Mouse (Mus musculus) midbrain, embryonic 12.5 days (tissue): ENCODE data around the gene Irf2. TPM values are rescaled to one million over a fixed set of nuclear protein-coding genes. Genes with fewer than 3 reads are reported as not detected.

Experiments
- ATAC-seq: fragments of 200-750 bp; cut with Nextera tagmentation; 2 replicates; pipeline ENCODE4 v1.8.0; 2017; ENCODE audit warnings: low read depth, moderate TSS enrichment, moderate library complexity; ENCODE audit not compliant: low FRiP score
- H3K27ac ChIP-seq: fragments of 300-500 bp; sonication (generic); replicated peaks from 2 replicates; pipeline ENCODE4 v1.5.1; 2016; ENCODE audit warnings: mild to moderate bottlenecking
- H3K27me3 ChIP-seq: fragments of 300-500 bp; sonication (generic); 2 replicates; pipeline ENCODE4 v1.6.1; 2016; ENCODE audit warnings: mild to moderate bottlenecking
- H3K36me3 ChIP-seq: fragments of 300-500 bp; sonication (generic); 2 replicates; pipeline ENCODE4 v1.6.1; 2016
- H3K4me1 ChIP-seq: fragments of 300-500 bp; sonication (generic); 2 replicates; pipeline ENCODE4 v1.6.1; 2016
- H3K4me2 ChIP-seq: fragments of 300-500 bp; sonication (generic); replicated peaks from 2 replicates; pipeline ENCODE4 v1.6.1; 2016; ENCODE audit warnings: mild to moderate bottlenecking, moderate library complexity
- H3K4me3 ChIP-seq: fragments of 300-500 bp; sonication (generic); 2 replicates; pipeline ENCODE4 v1.5.1; 2016; ENCODE audit warnings: mild to moderate bottlenecking
- H3K9ac ChIP-seq: fragments of 300-500 bp; sonication (generic); replicated peaks from 2 replicates; pipeline ENCODE4 v1.6.1; 2016; ENCODE audit warnings: mild to moderate bottlenecking, moderate library complexity
- H3K9me3 ChIP-seq: fragments of 300-500 bp; sonication (generic); 2 replicates; pipeline ENCODE4 v1.6.1; 2016; ENCODE audit warnings: mild to moderate bottlenecking
- WGBS: fragments of 180-500 bp; shearing (Covaris S2); methylation state at CpG from one replicate; pipeline ENCODE4 v1.1.7; 2016; 5-methylcytosine and 5-hydroxymethylcytosine counted together
- polyA plus RNA-seq: library from polyadenylated mRNA; unstranded; fragments of >200 nt; fragmentation: Nextera tagmentation; extraction: Ambion mirVana; gene quantifications from 2 replicates; pipeline ENCODE4 v1.2.1, GENCODE M21; 2016

Irf2 gene
- polyA plus RNA-seq, 1 experiment from 2014 or later, result 7.7 TPM

DNA sequence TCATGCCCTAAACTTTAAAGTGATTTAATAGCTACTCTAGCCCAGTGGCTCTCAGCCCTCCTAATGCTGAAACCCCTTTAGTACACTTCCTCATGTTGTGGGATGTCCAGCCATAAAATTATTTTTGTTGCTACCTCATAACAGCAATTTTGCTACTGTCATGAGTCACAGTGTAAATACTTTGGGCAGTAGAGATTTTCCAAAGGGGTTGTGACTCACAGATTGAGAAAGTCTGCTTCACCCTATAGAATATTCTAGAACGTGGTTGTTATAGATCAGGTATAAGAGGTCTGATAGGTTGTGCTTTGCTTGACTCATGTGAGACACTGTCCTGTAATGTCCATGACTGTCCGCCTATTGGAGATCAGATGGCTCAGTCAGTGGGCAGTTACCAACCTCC, 154.9 kb downstream of the Irf2 start:
- Histone ChIP-seq H3K4me3 (no peak overlapping the region), H3K4me1 (no peaks in the 10 kb centered on the region), H3K27ac (no peak overlapping the region), H3K9me3 (no peaks in the 10 kb centered on the region), H3K36me3 (no peaks in the 10 kb centered on the region), H3K9ac (no peak overlapping the region), H3K4me2 (no peak overlapping the region), H3K27me3 (no peaks in the 10 kb centered on the region)
- ATAC-seq, result no peak
- 93% methylated on average over 2 of the region's 2 CpGs for WGBS

DNA sequence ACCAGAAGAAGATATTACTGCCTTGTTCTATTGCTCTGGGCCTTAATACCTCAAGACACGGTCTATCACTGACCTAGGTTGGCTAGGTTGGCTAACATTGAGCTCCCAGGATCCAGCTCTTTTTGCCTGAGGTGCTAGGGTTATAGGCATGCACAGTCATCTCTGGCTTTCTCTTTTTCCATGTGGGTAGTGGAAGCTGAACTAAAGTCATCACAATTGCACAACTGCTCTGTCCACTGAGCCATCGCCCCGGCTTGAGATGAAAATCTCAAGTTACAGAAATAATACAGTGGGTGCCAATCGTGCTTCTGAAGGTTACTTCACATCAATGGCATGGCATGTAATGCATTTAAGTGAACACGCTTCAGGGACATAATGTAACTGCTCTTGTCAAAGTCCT, 156.5 kb downstream of the Irf2 start:
- H3K4me1 ChIP-seq, result no peaks in the 10 kb centered on the region
- H3K27me3 ChIP-seq, result no peaks in the 10 kb centered on the region
- H3K9me3 ChIP-seq, result no peaks in the 10 kb centered on the region
- WGBS, result 93% methylated on average over 5 of the region's 5 CpGs
- H3K4me3 ChIP-seq, result no peak overlapping the region
- no peak overlapping the region for H3K4me2 ChIP-seq
- H3K9ac ChIP-seq, result no peak overlapping the region
- no peaks in the 10 kb centered on the region for H3K36me3 ChIP-seq
- ATAC-seq, result no peak
- H3K27ac ChIP-seq, result no peak overlapping the region

GRCm38 (mm10) chr8:46896704-46897103, 157.2 kb downstream of the Irf2 start:
- ATAC-seq, result no peak
- H3K9ac ChIP-seq, result no peak overlapping the region
- H3K4me1 ChIP-seq, result no peaks in the 10 kb centered on the region
- no peak overlapping the region for H3K4me3 ChIP-seq
- no peak overlapping the region for H3K4me2 ChIP-seq
- H3K36me3 ChIP-seq, result no peaks in the 10 kb centered on the region
- no peaks in the 10 kb centered on the region for H3K9me3 ChIP-seq
- H3K27ac ChIP-seq, result no peak overlapping the region
- WGBS, result 92% methylated on average over 3 of the region's 3 CpGs
- H3K27me3 ChIP-seq, result no peaks in the 10 kb centered on the region

Other genes with a start within 250 kb of the Irf2 start
- gene Cenpu, start 187.7 kb upstream of the Irf2 start, polyA plus RNA-seq, result 22.2 and 28.0 TPM in 2 replicates
- gene Primpol, start 122.5 kb upstream of the Irf2 start, polyA plus RNA-seq, result 9.7 and 13.4 TPM in 2 replicates
- gene Casp3, start 122.4 kb upstream of the Irf2 start, polyA plus RNA-seq, result 166 and 168 TPM in 2 replicates
- 0.13 and 0.38 TPM in 2 replicates for gene Enpp6, start 247.2 kb downstream of the Irf2 start, polyA plus RNA-seq